Mouse (Mus musculus): Measurements from ENCODE around the gene Eng.

DNA sequence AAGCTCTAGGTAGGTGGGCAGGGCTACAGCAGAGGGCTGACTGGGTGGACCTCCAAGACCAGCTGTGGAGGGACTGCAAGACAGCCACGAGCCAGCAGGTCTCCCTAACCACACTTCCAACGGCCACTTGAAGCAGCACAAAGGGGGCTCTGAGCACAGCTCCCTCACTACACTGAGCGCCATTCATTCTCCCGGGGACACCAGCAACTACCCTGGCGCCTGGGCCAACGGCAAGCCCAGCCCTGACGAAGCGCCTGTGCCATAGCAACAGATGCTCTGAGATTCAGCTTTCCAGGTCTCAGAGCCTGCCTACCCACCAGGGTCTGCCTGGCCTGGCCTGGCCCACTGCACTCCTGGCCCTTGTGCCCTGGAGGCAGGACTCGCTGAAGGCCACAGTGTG, 72.4 kb downstream of the Eng start:
- TF ChIP-seq CTCF (IDR thresholded peaks at IDR 0.05; ENCODE audit: borderline replicate concordance, insufficient read depth, low read depth, low read length) (no peak), POLR2A (IDR thresholded peaks at IDR 0.05; ENCODE audit: borderline replicate concordance, insufficient read depth, low read length) (no peak)
